Mouse (Mus musculus) liver, adult (tissue): ENCODE measurements around the gene Adprhl1.

Experiments
- GATA4 ChIP-seq: IDR thresholded peaks from 2 replicates; pipeline ENCODE4 v1.6.1; 2014; ENCODE audit warnings: mild to moderate bottlenecking, low read length; ENCODE audit not compliant: insufficient replicate concordance

The Adprhl1 gene

DNA sequence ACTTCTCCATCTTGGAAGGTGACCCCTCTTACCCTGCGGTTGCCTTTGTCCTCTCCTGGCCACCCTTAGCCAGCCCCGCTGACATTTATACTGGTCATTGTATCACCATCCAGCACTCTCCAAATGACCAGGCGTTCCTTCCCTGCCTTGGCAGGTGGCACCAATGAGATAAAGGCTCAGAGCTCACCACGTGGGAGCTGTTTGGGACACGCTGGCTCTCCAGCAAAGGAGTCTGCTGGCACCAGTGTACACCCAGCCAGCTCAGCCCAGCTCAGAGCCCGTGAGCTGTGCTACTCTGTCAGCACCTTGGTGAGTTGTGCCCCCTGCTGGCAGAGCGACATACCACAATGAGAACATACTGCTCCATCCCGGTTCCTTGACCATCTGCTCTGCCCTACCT, at the start of gene Adprhl1:
Gene Adprhl1 (minus strand): TSS at position 144 of the 400 bp plus-strand sequence.
- no peak for TF ChIP-seq GATA4

DNA sequence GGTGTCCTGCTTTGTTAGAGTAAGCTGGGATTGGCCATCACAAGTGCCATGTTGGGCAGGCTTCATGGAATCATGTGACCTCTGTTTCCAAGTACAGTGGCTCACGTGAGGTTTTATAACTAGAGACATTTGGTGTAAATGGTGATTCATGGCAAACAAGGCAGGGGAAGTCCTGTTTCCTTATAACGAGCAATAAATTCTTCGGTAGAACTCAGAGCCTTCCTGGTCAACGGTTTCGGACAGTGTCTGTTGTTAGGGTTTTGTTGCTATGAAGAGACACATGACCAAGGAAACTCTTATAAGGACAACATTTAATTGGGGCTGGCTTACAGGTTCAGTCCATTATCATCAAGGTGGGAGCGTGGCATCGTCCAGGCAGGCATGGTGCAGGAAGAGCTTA, 47.1 kb upstream of the Adprhl1 start:
- TF ChIP-seq GATA4, result no peak

DNA sequence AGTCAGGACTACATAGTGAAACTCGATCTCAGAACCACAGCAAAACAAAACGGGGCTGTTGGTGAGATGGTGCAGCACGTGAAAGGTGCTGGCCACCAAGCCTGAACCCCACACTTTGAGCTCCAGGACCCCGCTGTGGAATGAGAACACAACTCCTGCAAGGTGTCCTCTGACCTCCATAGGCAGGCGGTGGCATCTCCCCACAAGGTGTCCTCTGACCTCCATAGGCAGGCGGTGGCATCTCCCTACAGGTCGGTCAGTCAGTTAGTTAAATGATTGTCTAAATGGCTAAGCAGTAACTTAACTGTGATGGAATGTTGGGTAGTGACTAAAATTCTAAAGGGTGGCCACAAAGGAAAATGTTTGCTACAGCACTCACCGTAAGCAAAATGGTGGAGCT, 45.6 kb upstream of the Adprhl1 start:
- no peak for TF ChIP-seq GATA4

DNA sequence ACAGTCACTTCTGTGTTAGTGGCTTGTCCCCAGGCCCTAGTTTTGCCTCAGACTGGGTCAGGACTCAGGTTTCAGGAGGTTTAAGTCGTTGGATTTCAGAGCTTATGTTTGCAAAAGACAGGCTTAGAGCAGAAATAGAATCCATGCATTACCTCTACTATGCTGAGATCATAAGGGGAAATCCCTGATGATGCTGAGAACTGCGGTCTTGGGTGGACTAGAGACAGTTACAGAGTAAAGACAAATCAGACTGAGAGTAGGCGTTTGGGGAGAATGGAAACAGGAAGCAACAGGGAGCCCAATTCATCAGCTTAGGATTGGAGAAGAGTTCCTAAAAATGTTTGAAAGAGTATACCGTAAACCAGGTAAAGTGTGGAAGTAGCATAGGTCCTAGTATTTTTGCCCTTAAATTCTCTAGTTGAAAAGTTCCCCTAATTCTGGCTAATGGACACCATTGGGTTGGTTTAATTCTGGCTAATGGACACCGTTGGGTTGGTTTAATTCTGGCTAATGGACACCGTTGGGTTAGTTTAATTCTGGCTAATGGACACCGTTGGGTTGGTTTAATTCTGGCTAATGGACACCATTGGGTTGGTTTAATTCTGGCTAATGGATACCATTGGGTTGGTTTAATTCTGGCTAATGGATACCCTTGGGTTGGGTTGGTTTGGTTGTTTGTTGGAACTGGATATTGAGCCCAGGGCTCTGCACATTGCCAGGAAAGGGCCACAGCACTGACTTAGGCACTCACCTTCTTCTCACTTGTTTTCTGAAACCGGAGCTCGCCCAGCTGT, 39.9 kb upstream of the Adprhl1 start:
- no peak for TF ChIP-seq GATA4

DNA sequence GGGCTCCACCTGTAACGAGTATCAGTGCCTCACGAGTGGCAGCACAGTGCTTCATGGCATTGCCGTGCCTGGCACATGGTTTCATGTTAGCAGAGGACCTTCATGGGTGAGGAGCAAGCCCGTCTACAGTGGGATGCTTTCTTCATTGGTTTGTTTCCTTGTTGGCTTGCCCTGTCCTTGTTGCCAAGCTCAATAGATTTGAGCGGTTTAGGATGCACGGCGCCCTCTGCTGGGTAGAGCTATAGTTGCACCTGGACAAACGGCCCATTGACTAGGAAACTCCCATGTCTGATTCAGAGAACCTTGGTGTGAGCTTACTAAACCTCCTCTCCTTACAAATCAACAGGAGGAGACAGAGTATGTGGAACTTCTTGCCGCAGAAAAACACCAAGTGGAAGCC, 38.4 kb upstream of the Adprhl1 start:
- no peak for TF ChIP-seq GATA4

GRCm38 (mm10) chr8:13288646-13289045, 34.7 kb upstream of the Adprhl1 start:
- no peak for TF ChIP-seq GATA4

- TF ChIP-seq GATA4, result no peak; the same call in 1 of the 2 replicates
These were observed 34.0 kb upstream of the Adprhl1 start, which contains the start of the genes Dcun1d2 and Tmco3 for GRCm38 (mm10) chr8:13287692-13288623. TSS of gene Dcun1d2 (minus strand) at chr8:13288131. TSS of gene Tmco3 (plus strand) at chr8:13288190.

DNA sequence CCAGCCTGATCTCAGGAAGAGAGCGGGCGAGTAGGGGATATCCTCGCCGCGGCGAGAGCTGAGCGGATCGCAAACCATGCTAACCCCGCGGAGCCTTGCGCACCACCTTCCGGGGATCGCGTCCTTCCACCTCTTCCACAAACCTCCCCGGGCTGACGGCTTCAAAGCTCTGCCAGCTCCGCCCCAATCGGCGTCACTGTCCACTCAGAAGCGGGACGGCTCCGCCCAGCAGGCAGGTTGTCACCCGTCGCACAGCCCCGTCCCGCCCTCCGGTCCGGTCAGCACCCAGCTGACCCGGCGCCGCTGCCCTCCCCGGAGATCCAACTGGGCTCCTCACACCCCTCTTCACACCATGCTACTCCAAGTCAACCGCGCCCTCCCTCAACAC, 33.3 kb upstream of the Adprhl1 start:
- TF ChIP-seq GATA4, result no peak; the same call in 1 of the 2 replicates

DNA sequence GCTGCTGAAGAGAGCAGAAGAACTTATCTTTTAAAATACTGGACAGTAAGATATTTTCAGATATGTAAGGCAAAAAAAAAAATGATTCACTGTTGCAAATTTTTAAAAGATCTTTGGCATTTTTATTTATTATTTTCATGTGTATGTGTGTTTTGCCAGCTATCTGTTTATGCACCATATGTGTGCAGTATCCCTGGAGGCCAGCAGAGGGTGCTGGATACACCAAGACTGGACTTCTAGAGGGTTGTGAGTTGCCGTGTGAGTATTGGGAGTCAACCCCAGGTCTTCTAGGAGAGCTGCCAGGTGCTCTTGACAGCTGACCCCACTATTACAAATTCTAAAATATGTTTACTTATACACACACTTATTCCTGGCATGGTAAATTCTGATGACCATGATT, 29.2 kb upstream of the Adprhl1 start:
- no peak for TF ChIP-seq GATA4

DNA sequence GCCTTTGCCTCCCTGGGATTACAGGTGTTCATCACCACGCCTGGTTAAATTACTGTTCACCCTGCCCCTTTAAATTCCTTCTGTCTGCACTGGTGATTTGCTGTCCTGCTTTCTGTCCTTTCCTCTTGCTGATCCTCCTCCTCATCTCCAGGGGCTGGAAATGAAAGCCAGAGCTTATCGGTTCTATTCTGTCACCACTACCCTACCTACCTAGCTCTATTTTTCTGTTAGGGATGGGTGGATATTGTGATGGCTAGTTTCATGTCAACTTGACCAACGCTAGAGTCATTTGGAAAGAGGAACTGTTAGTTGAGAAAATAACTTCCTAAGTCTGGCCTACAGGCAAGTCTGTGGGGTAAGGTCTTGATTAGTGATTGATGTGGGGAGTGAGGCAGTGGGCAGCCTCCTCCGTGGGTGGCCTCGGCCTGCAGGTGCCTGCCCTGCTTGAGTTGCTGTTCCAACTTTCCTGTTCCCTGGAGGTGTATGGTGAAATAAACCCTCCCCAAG, 23.0 kb upstream of the Adprhl1 start:
- TF ChIP-seq GATA4, result no peak

- no peak for TF ChIP-seq GATA4
These were observed 18.9 kb upstream of the Adprhl1 start for GRCm38 (mm10) chr8:13272834-13273233.

GRCm38 (mm10) chr8:13267566-13267965, 13.6 kb upstream of the Adprhl1 start:
- TF ChIP-seq GATA4, result no peak

GRCm38 (mm10) chr8:13263376-13263775, 9.4 kb upstream of the Adprhl1 start:
- TF ChIP-seq GATA4, result no peak

DNA sequence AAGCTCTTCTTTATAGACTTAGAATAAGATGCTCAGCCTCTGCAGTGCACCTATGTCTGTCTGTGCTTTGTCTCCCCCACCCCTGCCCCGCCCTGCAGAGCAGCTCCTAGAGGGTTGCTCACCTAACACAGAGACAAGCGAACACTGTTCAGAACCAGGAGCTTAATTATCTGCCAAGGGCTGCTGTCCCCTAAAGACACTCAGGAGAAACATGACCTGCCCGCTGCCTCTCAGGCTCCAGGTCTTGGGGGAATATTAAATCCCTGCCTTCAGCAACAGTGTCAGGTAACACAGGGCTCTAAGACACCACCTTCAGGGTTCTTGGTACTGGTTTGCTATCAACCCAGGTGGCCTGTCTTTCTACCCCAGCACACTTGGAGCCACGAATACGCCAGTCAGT, 549 bp downstream of the Adprhl1 start:
- no peak for TF ChIP-seq GATA4

DNA sequence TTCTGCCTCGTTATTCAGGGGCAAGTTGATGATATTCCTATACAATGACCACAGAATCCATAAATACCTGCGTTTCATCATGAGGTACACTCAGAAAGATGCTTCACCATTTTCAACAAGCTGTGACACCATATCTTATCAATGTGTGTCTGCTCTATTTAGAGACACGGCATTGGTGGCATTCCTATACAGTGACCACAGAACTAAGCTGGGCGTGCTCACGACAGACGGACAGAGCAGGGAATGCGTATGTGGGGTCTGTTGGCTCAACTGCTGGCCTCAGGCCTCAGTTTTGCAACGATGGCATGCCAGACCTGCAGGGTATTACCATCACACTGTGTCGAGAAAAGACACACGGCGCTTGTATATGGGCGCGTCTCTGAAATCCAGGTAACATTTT, 1.1 kb downstream of the Adprhl1 start:
- no peak for TF ChIP-seq GATA4
